Mouse (Mus musculus): ENCODE data around the gene Sec62.

- TF ChIP-seq GATA1 (IDR thresholded peaks at IDR 0.05; ENCODE audit: low read length), result no peak
- no peak for TF ChIP-seq TAL1 (IDR thresholded peaks at IDR 0.05; ENCODE audit: low read length)
These were observed 26.0 kb downstream of the Sec62 start for GRCm38 (mm10) chr3:30818630-30819125.

All from erythroblast, embryonic 14.5 days (primary cell).